Mouse (Mus musculus) c-Kit-positive CD71-positive TER-119-positive erythroid progenitor cells, embryonic 14.5 days (primary cell): ENCODE measurements around the gene Rae1.

ENCODE experiments used
- DNase-seq: peaks from one replicate; pipeline ENCODE4 v3.0.0-alpha.2; 2013; ENCODE audit warnings: low spot score

The Rae1 gene

GRCm38 (mm10) chr2:173027169-173027823 lies 27.4 kb downstream of the Rae1 start:
- no peak for DNase-seq

GRCm38 (mm10) chr2:173027824-173028495 lies 28.0 kb downstream of the Rae1 start:
- no peak for DNase-seq

GRCm38 (mm10) chr2:173028508-173029031 lies 28.7 kb downstream of the Rae1 start:
- DNase-seq: no peak

GRCm38 (mm10) chr2:173030591-173031338 lies 30.8 kb downstream of the Rae1 start:
- no peak for DNase-seq

GRCm38 (mm10) chr2:173033531-173033930 lies 33.6 kb downstream of the Rae1 start:
- no peak for DNase-seq

- DNase-seq: peak; percentile 87
Measured at GRCm38 (mm10) chr2:173034998-173035397, 35.1 kb downstream of the Rae1 start.

GRCm38 (mm10) chr2:173035653-173036052 lies 35.7 kb downstream of the Rae1 start:
- peak; percentile 47 for DNase-seq

GRCm38 (mm10) chr2:173036055-173036454 lies 36.1 kb downstream of the Rae1 start:
- no peak for DNase-seq

GRCm38 (mm10) chr2:173036611-173037010 lies 36.7 kb downstream of the Rae1 start:
- peak; percentile 61 for DNase-seq

- DNase-seq: peak; percentile 53
Measured at GRCm38 (mm10) chr2:173037347-173037746, 37.4 kb downstream of the Rae1 start.

- peak; percentile 94 for DNase-seq
Measured at GRCm38 (mm10) chr2:173037827-173038607, 38.1 kb downstream of the Rae1 start.

GRCm38 (mm10) chr2:173039041-173039440 lies 39.1 kb downstream of the Rae1 start:
- DNase-seq: no peak

- no peak for DNase-seq
Measured at GRCm38 (mm10) chr2:173040803-173041202, 40.9 kb downstream of the Rae1 start.

- DNase-seq: no peak
Measured at GRCm38 (mm10) chr2:173041242-173041641, 41.3 kb downstream of the Rae1 start.

GRCm38 (mm10) chr2:173041893-173042292 lies 42.0 kb downstream of the Rae1 start:
- DNase-seq: no peak

GRCm38 (mm10) chr2:173042504-173043162 lies 42.7 kb downstream of the Rae1 start:
- no peak for DNase-seq

- no peak for DNase-seq
Measured at GRCm38 (mm10) chr2:173044198-173044970, 44.5 kb downstream of the Rae1 start.

- DNase-seq: no peak
Measured at GRCm38 (mm10) chr2:173046582-173047297, 46.8 kb downstream of the Rae1 start.

- DNase-seq: no peak
Measured at GRCm38 (mm10) chr2:173047471-173047870, 47.6 kb downstream of the Rae1 start.
